Mouse (Mus musculus): ENCODE results near the gene Sall4. TPM values are rescaled to one million over a fixed set of nuclear protein-coding genes. Genes with fewer than 3 reads are reported as not detected.
"Not testable (repeated sequence)": the region's sequence is repeated elsewhere in the genome, so short reads cannot be mapped to it uniquely, and the experiment has no call there.

Gene Sall4
- polyA plus RNA-seq, 1 experiment from 2014 or later = 10.9 TPM

- peak; percentile 66 for ATAC-seq (replicated peaks; ENCODE audit: low FRiP score)
- peak; percentile 88 for DNase-seq (ENCODE audit: low spot score)
- Histone ChIP-seq H3K4me1 (replicated peaks; ENCODE audit: control insufficient read depth, insufficient read depth, low read length) (peaks cover 15% of the 10 kb centered on the region), H3K27me3 (ENCODE audit: control insufficient read depth, insufficient read depth, low read length) (peaks cover 17% of the 10 kb centered on the region), H3K9me3 (ENCODE audit: control insufficient read depth, low read length) (no peaks in the 10 kb centered on the region), H3K4me2 (ENCODE audit: low read depth, low read length, severe bottlenecking) (peak overlapping the region; percentile 95), H3K4me3 (ENCODE audit: low read depth, low read length) (peak overlapping the region; percentile 68), H3K36me3 (ENCODE audit: control insufficient read depth, insufficient read depth, low read length) (no peaks in the 10 kb centered on the region), H3K27ac (ENCODE audit: low read depth, low read length) (peak overlapping the region; percentile 74), H3K9ac (ENCODE audit: low read length) (peak overlapping the region; percentile 79)
- under 1% methylated on average over 32 of the region's 32 CpGs for WGBS
Measured at GRCm38 (mm10) chr2:168765065-168765681, 2.6 kb downstream of the Sall4 start.

GRCm38 (mm10) chr2:168764460-168764867 lies 3.3 kb downstream of the Sall4 start:
- peak overlapping the region; percentile 74 for H3K27ac ChIP-seq (ENCODE audit: low read depth, low read length)
- ATAC-seq (replicated peaks; ENCODE audit: low FRiP score) = peak; percentile 31

GRCm38 (mm10) chr2:168763785-168764184 lies 4.0 kb downstream of the Sall4 start:
- peak overlapping the region; percentile 95 for H3K4me2 ChIP-seq (ENCODE audit: low read depth, low read length, severe bottlenecking)
- no peaks in the 10 kb centered on the region for H3K36me3 ChIP-seq (ENCODE audit: control insufficient read depth, insufficient read depth, low read length)
- no peak for DNase-seq (ENCODE audit: low spot score)
- peak overlapping the region; percentile 62; the same call in 1 of the 2 replicates for H3K27ac ChIP-seq (ENCODE audit: low read depth, low read length)
- peaks cover 15% of the 10 kb centered on the region for H3K4me1 ChIP-seq (replicated peaks; ENCODE audit: control insufficient read depth, insufficient read depth, low read length)
- ATAC-seq (replicated peaks; ENCODE audit: low FRiP score) = no peak
- 3% methylated on average over 7 of the region's 7 CpGs for WGBS
- peak overlapping the region; percentile 68 for H3K4me3 ChIP-seq (ENCODE audit: low read depth, low read length)
- no peak overlapping the region; the same call in 1 of the 2 replicates for H3K9ac ChIP-seq (ENCODE audit: low read length)
- no peaks in the 10 kb centered on the region for H3K9me3 ChIP-seq (ENCODE audit: control insufficient read depth, low read length)
- peaks cover 17% of the 10 kb centered on the region for H3K27me3 ChIP-seq (ENCODE audit: control insufficient read depth, insufficient read depth, low read length)

More at GRCm38 (mm10) chr2:168764460-168764867, 3.3 kb downstream of the Sall4 start:
- peaks cover 15% of the 10 kb centered on the region for H3K4me1 ChIP-seq (replicated peaks; ENCODE audit: control insufficient read depth, insufficient read depth, low read length)
- H3K36me3 ChIP-seq (ENCODE audit: control insufficient read depth, insufficient read depth, low read length) = no peaks in the 10 kb centered on the region
- WGBS = 2% methylated on average over 9 of the region's 9 CpGs
- H3K4me2 ChIP-seq (ENCODE audit: low read depth, low read length, severe bottlenecking) = peak overlapping the region; percentile 95
- H3K9ac ChIP-seq (ENCODE audit: low read length) = peak overlapping the region; percentile 3; the same call in 1 of the 2 replicates
- peak overlapping the region; percentile 68 for H3K4me3 ChIP-seq (ENCODE audit: low read depth, low read length)
- no peak for DNase-seq (ENCODE audit: low spot score)
- H3K9me3 ChIP-seq (ENCODE audit: control insufficient read depth, low read length) = no peaks in the 10 kb centered on the region
- peaks cover 17% of the 10 kb centered on the region for H3K27me3 ChIP-seq (ENCODE audit: control insufficient read depth, insufficient read depth, low read length)

DNA sequence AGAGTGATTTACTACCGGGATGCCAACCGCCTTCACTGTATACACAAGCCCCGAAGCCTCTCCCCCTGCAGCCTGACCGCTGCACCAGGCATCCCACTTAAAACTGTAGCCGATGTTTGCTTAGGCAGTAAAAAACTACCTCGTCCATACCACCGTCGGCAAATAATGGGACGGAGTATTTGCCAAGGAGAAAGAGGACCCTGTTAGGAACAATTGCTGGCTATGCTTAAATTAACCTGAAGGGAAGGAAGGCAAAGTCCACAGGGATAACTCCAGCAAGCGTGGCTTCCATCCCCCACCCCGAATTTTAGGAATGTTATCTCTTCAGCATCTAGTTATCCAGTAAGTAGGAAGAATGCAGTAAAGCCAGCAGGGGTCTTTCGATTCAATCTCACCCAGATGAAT lies 5.3 kb downstream of the Sall4 start:
- 2% methylated on average over 12 of the region's 12 CpGs for WGBS
- Histone ChIP-seq H3K9ac (ENCODE audit: low read length) (peak overlapping the region; percentile 24), H3K4me2 (ENCODE audit: low read depth, low read length, severe bottlenecking) (peak overlapping the region; percentile 95), H3K27me3 (ENCODE audit: control insufficient read depth, insufficient read depth, low read length) (peaks cover 3% of the 10 kb centered on the region), H3K9me3 (ENCODE audit: control insufficient read depth, low read length) (no peaks in the 10 kb centered on the region), H3K36me3 (ENCODE audit: control insufficient read depth, insufficient read depth, low read length) (no peaks in the 10 kb centered on the region; the same call in 1 of the 2 replicates), H3K27ac (ENCODE audit: low read depth, low read length) (no peak overlapping the region), H3K4me3 (ENCODE audit: low read depth, low read length) (peak overlapping the region; percentile 16), H3K4me1 (replicated peaks; ENCODE audit: control insufficient read depth, insufficient read depth, low read length) (peaks cover 15% of the 10 kb centered on the region)
- ATAC-seq (replicated peaks; ENCODE audit: low FRiP score) (no peak), DNase-seq (ENCODE audit: low spot score) (no peak)

DNA sequence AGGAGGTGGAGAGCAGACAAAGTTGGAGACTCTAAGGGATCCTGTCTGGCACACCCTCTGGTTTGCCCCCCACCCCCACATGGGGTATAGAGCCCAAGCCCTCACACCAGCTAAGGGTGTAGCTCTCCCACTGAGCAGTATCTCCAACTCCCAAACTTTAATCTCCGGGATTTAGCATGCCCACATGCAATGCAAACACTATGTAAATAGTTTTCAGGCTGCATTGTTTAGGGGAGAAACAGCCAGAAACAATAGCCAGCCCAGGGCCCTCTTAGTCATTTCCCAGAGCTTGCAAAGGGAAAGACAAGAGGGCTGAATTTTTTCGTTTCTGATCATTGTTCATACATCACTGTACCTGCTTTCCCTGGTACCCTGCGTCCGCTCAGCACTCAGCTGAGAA lies 5.8 kb downstream of the Sall4 start:
- no peaks in the 10 kb centered on the region; the same call in 1 of the 2 replicates for H3K36me3 ChIP-seq (ENCODE audit: control insufficient read depth, insufficient read depth, low read length)
- DNase-seq (ENCODE audit: low spot score) (no peak), ATAC-seq (replicated peaks; ENCODE audit: low FRiP score) (no peak)
- H3K4me2 ChIP-seq (ENCODE audit: low read depth, low read length, severe bottlenecking) = peak overlapping the region; percentile 95
- H3K9me3 ChIP-seq (ENCODE audit: control insufficient read depth, low read length) = no peaks in the 10 kb centered on the region
- H3K4me3 ChIP-seq (ENCODE audit: low read depth, low read length) = peak overlapping the region; percentile 16; the same call in 1 of the 2 replicates
- 5% methylated on average over 4 of the region's 4 CpGs for WGBS
- no peak overlapping the region for H3K27ac ChIP-seq (ENCODE audit: low read depth, low read length)
- H3K27me3 ChIP-seq (ENCODE audit: control insufficient read depth, insufficient read depth, low read length) = peaks cover 2% of the 10 kb centered on the region; the same call in 1 of the 2 replicates
- peaks cover 15% of the 10 kb centered on the region for H3K4me1 ChIP-seq (replicated peaks; ENCODE audit: control insufficient read depth, insufficient read depth, low read length)
- H3K9ac ChIP-seq (ENCODE audit: low read length) = peak overlapping the region; percentile 24

DNA sequence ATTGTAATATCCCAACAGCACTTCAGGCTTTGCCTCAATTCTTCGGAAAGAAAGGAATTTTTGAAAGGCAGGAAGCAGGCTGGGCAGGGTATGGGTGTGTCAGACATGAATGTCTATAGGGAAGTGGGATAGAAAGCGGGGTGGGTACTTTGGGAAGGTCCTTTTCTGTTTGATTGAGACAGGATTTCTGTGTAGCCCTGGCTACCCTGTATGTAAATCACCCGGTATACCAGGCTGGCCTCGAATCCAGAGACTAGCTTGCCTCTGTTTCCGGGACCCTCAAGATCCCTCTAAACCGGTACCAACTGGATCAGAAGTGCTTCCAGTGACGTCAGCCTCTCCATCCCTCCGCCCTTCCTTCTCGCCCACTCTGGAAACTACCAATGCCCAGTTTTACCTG lies 6.6 kb downstream of the Sall4 start:
- Histone ChIP-seq H3K4me3 (ENCODE audit: low read depth, low read length) (no peak overlapping the region), H3K9ac (ENCODE audit: low read length) (no peak overlapping the region), H3K27me3 (ENCODE audit: control insufficient read depth, insufficient read depth, low read length) (peaks cover 2% of the 10 kb centered on the region; the same call in 1 of the 2 replicates), H3K36me3 (ENCODE audit: control insufficient read depth, insufficient read depth, low read length) (peaks cover 5% of the 10 kb centered on the region; the same call in 1 of the 2 replicates), H3K4me2 (ENCODE audit: low read depth, low read length, severe bottlenecking) (no peak overlapping the region), H3K27ac (ENCODE audit: low read depth, low read length) (no peak overlapping the region), H3K4me1 (replicated peaks; ENCODE audit: control insufficient read depth, insufficient read depth, low read length) (peaks cover 15% of the 10 kb centered on the region), H3K9me3 (ENCODE audit: control insufficient read depth, low read length) (no peaks in the 10 kb centered on the region; the same call in 1 of the 2 replicates)
- DNase-seq (ENCODE audit: low spot score) (no peak), ATAC-seq (replicated peaks; ENCODE audit: low FRiP score) (no peak)
- WGBS = 91% methylated on average over 9 of the region's 9 CpGs

GRCm38 (mm10) chr2:168744406-168744805 lies 23.3 kb downstream of the Sall4 start:
- H3K9ac ChIP-seq (ENCODE audit: low read length); H3K4me2 ChIP-seq (ENCODE audit: low read depth, low read length, severe bottlenecking); H3K27ac ChIP-seq (ENCODE audit: low read depth, low read length); H3K36me3 ChIP-seq (ENCODE audit: control insufficient read depth, insufficient read depth, low read length); ATAC-seq (replicated peaks; ENCODE audit: low FRiP score); H3K27me3 ChIP-seq (ENCODE audit: control insufficient read depth, insufficient read depth, low read length); H3K4me1 ChIP-seq (replicated peaks; ENCODE audit: control insufficient read depth, insufficient read depth, low read length); DNase-seq (ENCODE audit: low spot score); H3K9me3 ChIP-seq (ENCODE audit: control insufficient read depth, low read length); H3K4me3 ChIP-seq (ENCODE audit: low read depth, low read length): not testable (repeated sequence)
- 89% methylated on average over 10 of the region's 10 CpGs for WGBS

GRCm38 (mm10) chr2:168742649-168743048 lies 25.1 kb downstream of the Sall4 start:
- H3K36me3 ChIP-seq (ENCODE audit: control insufficient read depth, insufficient read depth, low read length) = no peaks in the 10 kb centered on the region
- WGBS = 16% methylated on average over 7 of the region's 7 CpGs
- H3K9me3 ChIP-seq (ENCODE audit: control insufficient read depth, low read length) = no peaks in the 10 kb centered on the region; the same call in 1 of the 2 replicates
- H3K4me3 ChIP-seq (ENCODE audit: low read depth, low read length) = 0 out of 2 replicates have a peak overlapping the region, but pooled peaks have one; percentile 79
- no peak overlapping the region for H3K27ac ChIP-seq (ENCODE audit: low read depth, low read length)
- no peak overlapping the region for H3K9ac ChIP-seq (ENCODE audit: low read length)
- peak; percentile 80 for DNase-seq (ENCODE audit: low spot score)
- no peaks in the 10 kb centered on the region; the same call in 1 of the 2 replicates for H3K27me3 ChIP-seq (ENCODE audit: control insufficient read depth, insufficient read depth, low read length)
- ATAC-seq (replicated peaks; ENCODE audit: low FRiP score) = no peak
- H3K4me2 ChIP-seq (ENCODE audit: low read depth, low read length, severe bottlenecking) = no peak overlapping the region
- H3K4me1 ChIP-seq (replicated peaks; ENCODE audit: control insufficient read depth, insufficient read depth, low read length) = no peaks in the 10 kb centered on the region; the same call in 1 of the 2 replicates

All from forebrain, embryonic 11.5 days (tissue).